ENCODE assay signal across 27 mouse cellular contexts in genomic region chr11:53231836-53232235, GRCm38 (mm10).
DNase-seq lines count a peak whose midpoint lies in the region; ATAC-seq lines count a peak whose summit lies in the region.
"Had no signal": no experiment of that assay in that cellular context is flagged by ENCODE, and none has a peak within 500 bp of the region (broad histone marks: within the 10 kb centered on the region; RNA-seq: fewer than 3 reads in every experiment).

No protein-coding gene starts in this region.

- H3K9ac ChIP-seq in forebrain, embryonic 16.5 days (replicated peaks; ENCODE audit: low read depth, low read length): no peak overlapping the region
- no peak overlapping the region for H3K9ac ChIP-seq in forebrain, embryonic 11.5 days (ENCODE audit: low read length)
- H3K9ac ChIP-seq: heart, embryonic 12.5 days; heart, embryonic 15.5 days; hindbrain, embryonic 13.5 days; intestine, embryonic 15.5 days had no signal

- H3K4me2 ChIP-seq in forebrain, embryonic 16.5 days (ENCODE audit: low read length): no peak overlapping the region
- H3K4me2 ChIP-seq in forebrain, embryonic 11.5 days (ENCODE audit: low read depth, low read length, severe bottlenecking): no peak overlapping the region
- H3K4me2 ChIP-seq: heart, embryonic 12.5 days; heart, embryonic 15.5 days; hindbrain, embryonic 13.5 days; intestine, embryonic 15.5 days had no signal

- DNase-seq in forebrain, embryonic 11.5 days (ENCODE audit: low spot score): no peak
- DNase-seq in layer of hippocampus, adult 9-11 months: peak; percentile 29
- no peak for DNase-seq in layer of hippocampus, postnatal 36 days
- peak; percentile 64 for DNase-seq in A20 (ENCODE audit: low read depth, low spot score)
- DNase-seq in brain, adult 2 months (ENCODE audit: low read depth, low spot score): peak; percentile 69
- no peak for DNase-seq in thymus, postnatal 4 days
- DNase-seq in embryonic facial prominence, embryonic 10.5 days (ENCODE audit: low spot score): no peak
- DNase-seq: adrenal gland, adult 8-10 months; adrenal gland, postnatal 25 days; cerebellum, adult 11-12 months; cerebellum, adult 8-10 months; cerebellum, postnatal 10 days; cerebellum, postnatal 36 days; embryo, embryonic 11 days; gastrocnemius, postnatal 25 days; heart, adult 18-20 months; heart, postnatal 10 days; heart, postnatal 36 days; kidney, adult 11 months had no signal

- H3K27ac ChIP-seq in forebrain, embryonic 16.5 days (ENCODE audit: low read length): no peak overlapping the region
- H3K27ac ChIP-seq in forebrain, embryonic 11.5 days (ENCODE audit: low read depth, low read length): no peak overlapping the region
- H3K27ac ChIP-seq in embryonic facial prominence, embryonic 10.5 days (replicated peaks): no peak overlapping the region
- H3K27ac ChIP-seq: heart, embryonic 15.5 days; hindbrain, embryonic 10.5 days; hindbrain, embryonic 13.5 days; intestine, embryonic 15.5 days had no signal

- no peak overlapping the region for H3K4me3 ChIP-seq in forebrain, embryonic 16.5 days (replicated peaks; ENCODE audit: low read length)
- no peak overlapping the region for H3K4me3 ChIP-seq in forebrain, embryonic 11.5 days (ENCODE audit: low read depth, low read length)
- H3K4me3 ChIP-seq in embryonic facial prominence, embryonic 10.5 days: no peak overlapping the region
- H3K4me3 ChIP-seq: heart, embryonic 12.5 days; heart, embryonic 15.5 days; hindbrain, embryonic 10.5 days; hindbrain, embryonic 13.5 days; intestine, embryonic 15.5 days had no signal

- H3K4me1 ChIP-seq in forebrain, embryonic 16.5 days (replicated peaks; ENCODE audit: control insufficient read depth, insufficient read depth, low read length): peaks cover 8% of the 10 kb centered on the region; the same call in 1 of the 2 replicates
- no peaks in the 10 kb centered on the region for H3K4me1 ChIP-seq in forebrain, embryonic 11.5 days (replicated peaks; ENCODE audit: control insufficient read depth, insufficient read depth, low read length)
- no peaks in the 10 kb centered on the region for H3K4me1 ChIP-seq in embryonic facial prominence, embryonic 10.5 days
- H3K4me1 ChIP-seq: hindbrain, embryonic 10.5 days; intestine, embryonic 15.5 days had no signal

- no peaks in the 10 kb centered on the region for H3K27me3 ChIP-seq in forebrain, embryonic 16.5 days (replicated peaks; ENCODE audit: control insufficient read depth, insufficient read depth, low read length)
- no peaks in the 10 kb centered on the region for H3K27me3 ChIP-seq in forebrain, embryonic 11.5 days (ENCODE audit: control insufficient read depth, insufficient read depth, low read length)
- no peaks in the 10 kb centered on the region for H3K27me3 ChIP-seq in embryonic facial prominence, embryonic 10.5 days (replicated peaks; ENCODE audit: low read depth, poor library complexity, severe bottlenecking)
- H3K27me3 ChIP-seq: heart, embryonic 12.5 days; heart, embryonic 15.5 days; hindbrain, embryonic 13.5 days; intestine, embryonic 15.5 days had no signal

- no peaks in the 10 kb centered on the region for H3K36me3 ChIP-seq in forebrain, embryonic 16.5 days (ENCODE audit: control insufficient read depth, insufficient read depth)
- H3K36me3 ChIP-seq in forebrain, embryonic 11.5 days (ENCODE audit: control insufficient read depth, insufficient read depth, low read length): no peaks in the 10 kb centered on the region
- no peaks in the 10 kb centered on the region for H3K36me3 ChIP-seq in embryonic facial prominence, embryonic 10.5 days (replicated peaks)
- H3K36me3 ChIP-seq: heart, embryonic 12.5 days; heart, embryonic 15.5 days; hindbrain, embryonic 10.5 days; hindbrain, embryonic 13.5 days; intestine, embryonic 15.5 days had no signal

- peak; percentile 43; the same call in 1 of the 2 replicates for ATAC-seq in forebrain, embryonic 16.5 days
- no peak for ATAC-seq in forebrain, embryonic 11.5 days (replicated peaks; ENCODE audit: low FRiP score)
- ATAC-seq: activated CD4-positive, CD25-positive, alpha-beta regulatory T cell, adult 4 months; hindbrain, embryonic 16.5 days; intestine, embryonic 15.5 days had no signal

- H3K9me3 ChIP-seq in forebrain, embryonic 16.5 days (ENCODE audit: control insufficient read depth, low read length): no peaks in the 10 kb centered on the region
- no peaks in the 10 kb centered on the region for H3K9me3 ChIP-seq in forebrain, embryonic 11.5 days (ENCODE audit: control insufficient read depth, low read length)
- no peaks in the 10 kb centered on the region for H3K9me3 ChIP-seq in embryonic facial prominence, embryonic 10.5 days
- H3K9me3 ChIP-seq: heart, embryonic 12.5 days; heart, embryonic 15.5 days; hindbrain, embryonic 10.5 days; hindbrain, embryonic 13.5 days; intestine, embryonic 15.5 days had no signal

- WGBS in forebrain, embryonic 16.5 days: 57% methylated on average over 5 of the region's 5 CpGs
- 90% methylated on average over 5 of the region's 5 CpGs for WGBS in forebrain, embryonic 11.5 days
- WGBS in embryonic facial prominence, embryonic 10.5 days: 87% methylated on average over 5 of the region's 5 CpGs

Comparison
In these comparisons a context has a peak if more than half of its experiments do, and no peak if none do; other contexts are left out.
1. DNase-seq: peak in layer of hippocampus, adult 9-11 months (single experiment), A20 (single experiment) and brain, adult 2 months (single experiment); none in forebrain, embryonic 11.5 days (single experiment), layer of hippocampus, postnatal 36 days (0 of 2), thymus, postnatal 4 days (single experiment) and embryonic facial prominence, embryonic 10.5 days (single experiment).